ENCODE assay signal across 15 mouse cellular contexts in genomic region chr10:30883085-30883760, GRCm38 (mm10). TPM values are rescaled to one million over a fixed set of nuclear protein-coding genes. Genes with fewer than 3 reads are reported as not detected.
DNase-seq lines count a peak whose midpoint lies in the region; ATAC-seq and TF ChIP-seq lines count a peak whose summit lies in the region.
"Had no signal": no experiment of that assay in that cellular context is flagged by ENCODE, and none has a peak within 500 bp of the region (broad histone marks: within the 10 kb centered on the region; RNA-seq: fewer than 3 reads in every experiment).

No protein-coding gene starts in this region.

- 51% methylated on average over 4 of the region's 4 CpGs for WGBS in forebrain, embryonic 11.5 days
- WGBS in forebrain, embryonic 15.5 days: 35% methylated on average over 4 of the region's 4 CpGs
- WGBS in midbrain, embryonic 13.5 days: 40% methylated on average over 4 of the region's 4 CpGs
- 47% methylated on average over 4 of the region's 4 CpGs for WGBS in intestine, postnatal 0 days
- 60% methylated on average over 4 of the region's 4 CpGs for WGBS in liver, embryonic 11.5 days

- in situ Hi-C loops in CH12.LX (cut with MboI; ENCODE audit: low pct_ligation_motif_present, low pct_unique_long_range_greater_than_20kb, low sequenced_read_pairs): no loop called here

- peak; percentile 44; the same call in 1 of the 2 replicates for ATAC-seq in forebrain, embryonic 11.5 days (replicated peaks; ENCODE audit: low FRiP score)
- ATAC-seq in forebrain, embryonic 15.5 days (replicated peaks): no peak
- peak; percentile 75 for ATAC-seq in hematopoietic stem cell, adult 5-6 weeks (replicated peaks in 1 of 2; ENCODE audit: insufficient read depth in 1 of 2, low FRiP score in 2 of 2, low TSS enrichment in 1 of 2, low read depth in 1 of 2, poor library complexity in 2 of 2, severe bottlenecking in 2 of 2)
- ATAC-seq in midbrain, embryonic 13.5 days: peak; percentile 45; the same call in 1 of the 2 replicates
- ATAC-seq in intestine, postnatal 0 days: no peak
- ATAC-seq in liver, embryonic 11.5 days (replicated peaks; ENCODE audit: low FRiP score): no peak
- ATAC-seq: inflammation-experienced regulatory T-cells, adult 6 months had no signal

- H3K79me2 ChIP-seq in CH12.LX (replicated peaks; ENCODE audit: control insufficient read depth, extremely low read depth, insufficient read depth, poor library complexity, severe bottlenecking): no peaks in the 10 kb centered on the region

- TF ChIP-seq POLR2A in CH12.LX (IDR thresholded peaks at IDR 0.05; ENCODE audit: low read depth, low read length): no peak

- no peak overlapping the region for H3K4me2 ChIP-seq in forebrain, embryonic 11.5 days (ENCODE audit: low read depth, low read length, severe bottlenecking)
- no peak overlapping the region for H3K4me2 ChIP-seq in forebrain, embryonic 15.5 days (replicated peaks)
- H3K4me2 ChIP-seq in CH12.LX (ENCODE audit: insufficient read depth, low read depth, poor library complexity, severe bottlenecking): 0 out of 2 replicates have a peak overlapping the region, but pooled peaks have one; percentile 35
- no peak overlapping the region for H3K4me2 ChIP-seq in midbrain, embryonic 13.5 days (replicated peaks)
- no peak overlapping the region for H3K4me2 ChIP-seq in intestine, postnatal 0 days (replicated peaks; ENCODE audit: low read depth)
- no peak overlapping the region for H3K4me2 ChIP-seq in liver, embryonic 11.5 days
- H3K4me2 ChIP-seq: heart, embryonic 15.5 days; kidney, embryonic 15.5 days had no signal

- no peaks in the 10 kb centered on the region for H3K27me3 ChIP-seq in forebrain, embryonic 11.5 days (ENCODE audit: control insufficient read depth, insufficient read depth, low read length)
- H3K27me3 ChIP-seq in forebrain, embryonic 15.5 days: no peaks in the 10 kb centered on the region
- no peaks in the 10 kb centered on the region for H3K27me3 ChIP-seq in CH12.LX (replicated peaks)
- no peaks in the 10 kb centered on the region for H3K27me3 ChIP-seq in midbrain, embryonic 13.5 days
- H3K27me3 ChIP-seq in intestine, postnatal 0 days (replicated peaks; ENCODE audit: control insufficient read depth, insufficient read depth, low read length): no peaks in the 10 kb centered on the region
- H3K27me3 ChIP-seq in liver, embryonic 11.5 days (replicated peaks; ENCODE audit: control insufficient read depth, insufficient read depth, low read length): no peaks in the 10 kb centered on the region
- H3K27me3 ChIP-seq: heart, embryonic 15.5 days; kidney, embryonic 15.5 days had no signal

- dilution Hi-C loops in CH12.LX (cut with MboI; ENCODE audit: extremely low pct_ligation_motif_present, extremely low pct_unique_long_range_greater_than_20kb, low sequenced_read_pairs): no loop called here

- no peaks in the 10 kb centered on the region for H3K4me1 ChIP-seq in forebrain, embryonic 11.5 days (replicated peaks; ENCODE audit: control insufficient read depth, insufficient read depth, low read length)
- peaks cover 5% of the 10 kb centered on the region; the same call in 1 of the 2 replicates for H3K4me1 ChIP-seq in forebrain, embryonic 15.5 days
- H3K4me1 ChIP-seq in CH12.LX (ENCODE audit: control insufficient read depth in 1 of 2, insufficient read depth in 2 of 2): peaks cover 0 to 21% of the 10 kb centered on the region in 2 experiments; a peak in 2 of 4 replicates
- H3K4me1 ChIP-seq in midbrain, embryonic 13.5 days (replicated peaks): peaks cover 7% of the 10 kb centered on the region
- H3K4me1 ChIP-seq in intestine, postnatal 0 days (replicated peaks; ENCODE audit: control insufficient read depth, insufficient read depth, low read length): no peaks in the 10 kb centered on the region
- H3K4me1 ChIP-seq in liver, embryonic 11.5 days (replicated peaks; ENCODE audit: control insufficient read depth, insufficient read depth, low read length): no peaks in the 10 kb centered on the region
- H3K4me1 ChIP-seq: kidney, embryonic 15.5 days had no signal

- H3K4me3 ChIP-seq in forebrain, embryonic 11.5 days (ENCODE audit: low read depth, low read length): no peak overlapping the region
- no peak overlapping the region for H3K4me3 ChIP-seq in forebrain, embryonic 15.5 days
- no peak overlapping the region for H3K4me3 ChIP-seq in CH12.LX (replicated peaks in 1 of 3; ENCODE audit: low read depth in 2 of 3, low read length in 2 of 3, poor library complexity in 1 of 3)
- H3K4me3 ChIP-seq in midbrain, embryonic 13.5 days (replicated peaks): no peak overlapping the region
- H3K4me3 ChIP-seq in intestine, postnatal 0 days (ENCODE audit: low read depth, low read length): no peak overlapping the region
- H3K4me3 ChIP-seq in liver, embryonic 11.5 days (ENCODE audit: low read depth, low read length): no peak overlapping the region
- H3K4me3 ChIP-seq: heart, embryonic 15.5 days; kidney, embryonic 15.5 days; myocyte had no signal

- no peak overlapping the region for H3K27ac ChIP-seq in forebrain, embryonic 11.5 days (ENCODE audit: low read depth, low read length)
- H3K27ac ChIP-seq in forebrain, embryonic 15.5 days (replicated peaks): no peak overlapping the region
- H3K27ac ChIP-seq in CH12.LX (ENCODE audit: insufficient read depth, low read depth): no peak overlapping the region
- no peak overlapping the region for H3K27ac ChIP-seq in midbrain, embryonic 13.5 days
- H3K27ac ChIP-seq in intestine, postnatal 0 days (ENCODE audit: low read depth, low read length): no peak overlapping the region
- H3K27ac ChIP-seq in liver, embryonic 11.5 days (ENCODE audit: low read depth, low read length): no peak overlapping the region
- H3K27ac ChIP-seq: heart, embryonic 15.5 days; kidney, embryonic 15.5 days; liver, embryonic 14.5 days had no signal

- H3K36me3 ChIP-seq in forebrain, embryonic 11.5 days (ENCODE audit: control insufficient read depth, insufficient read depth, low read length): no peaks in the 10 kb centered on the region
- no peaks in the 10 kb centered on the region for H3K36me3 ChIP-seq in forebrain, embryonic 15.5 days
- no peaks in the 10 kb centered on the region for H3K36me3 ChIP-seq in CH12.LX (replicated peaks in 1 of 2; ENCODE audit: control insufficient read depth in 1 of 2, insufficient read depth in 1 of 2, low read length in 1 of 2)
- H3K36me3 ChIP-seq in midbrain, embryonic 13.5 days: no peaks in the 10 kb centered on the region
- no peaks in the 10 kb centered on the region for H3K36me3 ChIP-seq in intestine, postnatal 0 days (ENCODE audit: control insufficient read depth, insufficient read depth)
- H3K36me3 ChIP-seq in liver, embryonic 11.5 days (ENCODE audit: control insufficient read depth, insufficient read depth, low read length): no peaks in the 10 kb centered on the region
- H3K36me3 ChIP-seq: heart, embryonic 15.5 days; kidney, embryonic 15.5 days had no signal

- no peak overlapping the region for H3K9ac ChIP-seq in forebrain, embryonic 11.5 days (ENCODE audit: low read length)
- no peak overlapping the region for H3K9ac ChIP-seq in forebrain, embryonic 15.5 days (replicated peaks)
- H3K9ac ChIP-seq in CH12.LX (ENCODE audit: insufficient read depth, low read depth): no peak overlapping the region
- no peak overlapping the region for H3K9ac ChIP-seq in midbrain, embryonic 13.5 days (replicated peaks)
- no peak overlapping the region for H3K9ac ChIP-seq in intestine, postnatal 0 days (ENCODE audit: low read depth, low read length)
- H3K9ac ChIP-seq in liver, embryonic 11.5 days (ENCODE audit: low read depth, low read length): no peak overlapping the region
- H3K9ac ChIP-seq: heart, embryonic 15.5 days; kidney, embryonic 15.5 days; liver, embryonic 14.5 days had no signal

- no peak for DNase-seq in forebrain, embryonic 11.5 days (ENCODE audit: low spot score)
- no peak for DNase-seq in CH12.LX (ENCODE audit: extremely low read depth)
- DNase-seq in frontal cortex, adult 2 months (ENCODE audit: extremely low spot score in 1 of 2, low spot score in 1 of 2): no peak
- DNase-seq in liver, embryonic 11.5 days (ENCODE audit: low spot score): no peak
- DNase-seq: adrenal gland, adult 8-10 months; cerebellum, postnatal 14 days had no signal

- no peak for TF ChIP-seq RAD21 in CH12.LX (IDR thresholded peaks at IDR 0.05; ENCODE audit: low read depth, low read length)

- TF ChIP-seq EP300 in CH12.LX (IDR thresholded peaks at IDR 0.05; ENCODE audit: low read length): no peak

- TF ChIP-seq CTCF in CH12.LX (conservative IDR thresholded peaks at IDR 0.05 in 1 of 2, IDR thresholded peaks at IDR 0.05 in 1 of 2; ENCODE audit: low read depth in 2 of 2, low read length in 2 of 2): no peak
- no peak for TF ChIP-seq CTCF in intestine, postnatal 0 days (IDR thresholded peaks at IDR 0.05; ENCODE audit: low read depth)

- no peaks in the 10 kb centered on the region for H3K9me3 ChIP-seq in forebrain, embryonic 11.5 days (ENCODE audit: control insufficient read depth, low read length)
- H3K9me3 ChIP-seq in forebrain, embryonic 15.5 days: no peaks in the 10 kb centered on the region
- H3K9me3 ChIP-seq in CH12.LX (replicated peaks; ENCODE audit: low read length): no peaks in the 10 kb centered on the region
- no peaks in the 10 kb centered on the region for H3K9me3 ChIP-seq in midbrain, embryonic 13.5 days
- H3K9me3 ChIP-seq in intestine, postnatal 0 days (ENCODE audit: control insufficient read depth): no peaks in the 10 kb centered on the region
- no peaks in the 10 kb centered on the region for H3K9me3 ChIP-seq in liver, embryonic 11.5 days (ENCODE audit: control insufficient read depth, low read length)
- H3K9me3 ChIP-seq: heart, embryonic 15.5 days; kidney, embryonic 15.5 days had no signal

TF ChIP-seq in CH12.LX, 34 proteins besides CTCF, POLR2A, EP300 and RAD21 (continues in another document):
- TF ChIP-seq RCOR1 (conservative IDR thresholded peaks at IDR 0.05; ENCODE audit: low read depth, low read length): no peak
- TF ChIP-seq E2F4 (IDR thresholded peaks at IDR 0.05; ENCODE audit: insufficient replicate concordance, low read depth, low read length): no peak
- no peak for TF ChIP-seq MEF2A (IDR thresholded peaks at IDR 0.05; ENCODE audit: borderline replicate concordance, low read depth, low read length)
- TF ChIP-seq ZC3H11A (IDR thresholded peaks at IDR 0.05; ENCODE audit: low read depth, low read length): no peak
- TF ChIP-seq ZNF384 (IDR thresholded peaks at IDR 0.05; ENCODE audit: low read depth, low read length): no peak

RNA-seq across cellular contexts. Expression of gene Hey2, which starts 40.6 kb away (rescaled TPM):
- 2.3 and 2.4 TPM in 2 replicates for polyA plus RNA-seq in forebrain, embryonic 11.5 days (2014; fragmentation: Nextera tagmentation; extraction: Ambion mirVana)
- polyA plus RNA-seq in forebrain, embryonic 15.5 days (2015; fragmentation: Nextera tagmentation; extraction: Ambion mirVana): 3.0 and 3.6 TPM in 2 replicates
- not detected in 2 replicates for total RNA-seq in CH12.LX (2012; rRNA removed)
- 0.11 and 0.13 TPM in 2 replicates for total RNA-seq in CH12.LX (2014; rRNA removed)
- not detected in 2 replicates for polyA plus RNA-seq in CH12.LX (2012; ENCODE audit: insufficient read length, low read depth)
- 0.75 TPM in 1 of 2 replicates, not detected in the other for total RNA-seq in hematopoietic stem cell, adult 5-6 weeks (2017)
- polyA plus RNA-seq in midbrain, embryonic 13.5 days (2015; fragmentation: Nextera tagmentation; extraction: Ambion mirVana): 3.3 and 3.6 TPM in 2 replicates
- 1.2 and 1.9 TPM in 2 replicates for polyA plus RNA-seq in intestine, postnatal 0 days (2015; fragmentation: Nextera tagmentation; extraction: Ambion mirVana)
- polyA plus RNA-seq in frontal cortex, adult 2 months (2012; rRNA removed): 21.2 and 21.6 TPM in 2 replicates
- 0.77 and 0.93 TPM in 2 replicates for polyA plus RNA-seq in liver, embryonic 11.5 days (2014; fragmentation: Nextera tagmentation; extraction: Ambion mirVana)

Comparison
In these comparisons a context has a peak if more than half of its experiments do, and no peak if none do; other contexts are left out.
1. ATAC-seq: peak in forebrain, embryonic 11.5 days (single experiment), hematopoietic stem cell, adult 5-6 weeks (2 of 2) and midbrain, embryonic 13.5 days (single experiment); none in forebrain, embryonic 15.5 days (single experiment), intestine, postnatal 0 days (single experiment) and liver, embryonic 11.5 days (single experiment).